Mouse (Mus musculus) embryo, embryonic 10 days (tissue): ENCODE measurements around the gene Ankrd12.

Source experiments
- DNase-seq: peaks from one replicate; pipeline ENCODE4 v3.0.0-alpha.2; 2015; ENCODE audit warnings: low spot score

Gene Ankrd12

GRCm38 (mm10) chr17:65967751-65968150, 109.1 kb downstream of the Ankrd12 start:
- DNase-seq = no peak

- no peak for DNase-seq
These were observed 114.6 kb downstream of the Ankrd12 start for GRCm38 (mm10) chr17:65962263-65962662.

DNA sequence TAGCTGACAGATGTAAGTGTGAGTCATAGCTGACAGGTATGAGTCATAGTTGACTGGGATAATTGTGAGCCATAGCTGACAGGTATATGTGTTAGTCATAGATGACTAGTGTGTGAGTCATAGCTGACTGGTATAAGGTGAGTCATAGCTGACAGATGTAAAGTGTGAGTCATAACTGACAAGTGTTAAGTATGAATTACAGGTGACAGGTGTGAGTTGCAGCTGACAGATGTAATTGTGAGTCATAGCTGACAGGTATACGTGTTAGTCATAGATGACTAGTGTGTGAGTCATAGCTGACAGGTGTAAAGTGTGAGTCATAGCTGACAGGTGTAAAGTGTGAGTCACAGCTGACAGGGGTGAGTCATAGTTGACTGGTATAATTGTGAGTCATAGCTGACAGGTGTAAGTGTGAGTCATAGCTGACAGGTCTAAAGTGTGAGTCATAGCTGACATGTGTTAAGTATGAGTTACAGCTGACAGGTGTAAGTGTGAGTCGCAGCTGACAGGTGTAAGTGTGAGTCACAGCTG, 115.2 kb downstream of the Ankrd12 start:
- no peak for DNase-seq

DNA sequence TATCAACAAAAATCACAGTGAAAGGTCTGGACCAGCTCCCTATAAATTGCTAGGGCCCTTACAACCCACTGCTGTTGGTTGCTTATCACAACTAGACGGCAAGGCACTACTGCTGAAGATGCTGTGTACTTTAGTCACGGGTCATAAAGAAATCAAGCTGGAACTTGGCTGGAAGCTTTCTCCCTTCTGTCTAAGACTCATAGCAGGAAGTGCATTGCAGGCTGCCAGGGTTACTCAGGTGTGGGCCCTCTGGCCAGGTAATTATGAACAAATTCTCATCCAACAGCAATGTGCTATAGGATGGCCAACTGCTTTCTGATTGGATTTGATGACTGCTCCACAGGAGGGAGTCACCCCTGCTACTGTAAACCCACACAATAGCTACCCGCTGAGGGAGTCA, 117.9 kb downstream of the Ankrd12 start:
- no peak for DNase-seq

DNA sequence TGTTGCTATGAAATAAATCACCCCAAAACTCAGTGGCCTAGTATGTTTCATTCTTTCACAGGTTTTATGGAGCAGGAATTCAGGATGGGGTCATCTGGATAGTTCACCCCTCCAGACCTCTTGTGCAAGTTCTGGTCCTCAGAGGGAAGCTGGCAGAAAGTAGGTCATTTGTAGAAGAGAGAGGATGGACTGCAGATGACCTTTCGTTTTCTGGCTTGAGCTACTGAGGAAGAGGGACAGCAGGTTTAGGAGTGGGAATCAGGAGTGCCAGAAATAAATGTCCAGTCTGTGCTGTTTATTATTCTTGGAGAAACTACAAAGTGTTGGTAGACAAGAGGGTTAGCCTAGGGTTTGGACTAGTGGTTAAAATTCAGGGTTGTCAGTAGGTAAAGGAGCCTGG, 118.5 kb downstream of the Ankrd12 start:
- no peak for DNase-seq

DNA sequence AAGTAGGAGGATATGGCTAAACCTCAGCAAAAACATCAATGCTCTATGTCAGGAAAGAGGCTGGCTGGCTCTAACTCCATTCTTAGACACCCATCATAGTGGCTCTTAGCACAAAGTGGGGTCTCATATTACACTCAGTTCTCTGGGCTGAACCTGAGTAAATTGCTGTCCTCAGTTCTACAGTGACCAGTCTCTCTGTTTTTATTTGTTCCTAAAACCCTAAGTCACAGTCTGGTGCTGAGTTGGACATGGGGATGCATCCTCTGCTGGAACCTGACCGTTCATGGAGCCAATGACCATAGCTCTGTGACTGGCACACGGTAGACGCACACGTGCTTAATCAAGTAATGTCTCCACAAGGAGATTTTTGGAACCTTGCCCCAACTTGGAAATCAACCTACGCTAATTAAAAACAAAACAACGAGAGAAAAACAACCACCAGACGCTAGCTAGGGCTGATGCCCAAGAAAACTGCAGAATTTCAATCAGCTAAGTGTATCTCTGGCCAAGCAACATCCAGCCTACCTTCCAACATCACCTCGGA, 119.0 kb downstream of the Ankrd12 start:
- no peak for DNase-seq

DNA sequence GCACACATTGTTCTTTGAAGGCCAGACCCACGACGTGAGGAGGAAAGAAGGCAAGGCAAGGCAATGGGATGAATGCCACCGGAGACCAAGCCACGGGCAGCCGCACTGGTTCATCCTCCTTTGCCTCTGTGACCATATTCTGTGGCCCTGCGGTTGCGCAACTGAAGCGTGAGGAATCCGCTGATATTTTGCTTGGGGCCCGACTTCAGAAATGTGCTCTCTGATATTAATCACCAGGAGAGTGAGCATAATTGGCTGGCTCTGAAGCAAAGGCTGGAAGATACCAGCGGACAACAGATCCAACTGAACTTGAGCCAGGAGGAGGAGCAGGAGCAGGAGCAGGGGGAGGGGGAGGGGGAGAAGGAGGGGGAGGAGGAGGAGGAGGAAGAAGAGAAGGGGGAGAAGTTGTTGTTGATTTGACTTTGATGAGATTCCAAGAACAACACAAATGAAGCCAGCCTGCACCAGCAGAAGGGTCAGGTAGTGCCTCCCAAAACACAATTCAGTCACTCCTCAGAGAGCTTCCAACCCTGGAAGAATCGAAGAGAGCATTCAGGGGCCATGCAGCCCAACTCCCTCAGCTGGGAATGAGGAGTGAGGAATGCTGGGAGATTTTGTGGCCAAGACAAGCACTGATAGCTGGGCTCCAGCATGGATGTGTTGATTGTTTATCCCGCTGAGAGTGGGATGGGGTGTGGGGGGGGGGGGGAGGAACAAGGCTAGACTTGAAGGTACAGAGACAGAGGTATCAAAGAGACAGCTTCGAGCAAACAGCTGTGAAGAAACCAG, 119.7 kb downstream of the Ankrd12 start:
- no peak for DNase-seq

GRCm38 (mm10) chr17:65956140-65956539, 120.7 kb downstream of the Ankrd12 start:
- no peak for DNase-seq

DNA sequence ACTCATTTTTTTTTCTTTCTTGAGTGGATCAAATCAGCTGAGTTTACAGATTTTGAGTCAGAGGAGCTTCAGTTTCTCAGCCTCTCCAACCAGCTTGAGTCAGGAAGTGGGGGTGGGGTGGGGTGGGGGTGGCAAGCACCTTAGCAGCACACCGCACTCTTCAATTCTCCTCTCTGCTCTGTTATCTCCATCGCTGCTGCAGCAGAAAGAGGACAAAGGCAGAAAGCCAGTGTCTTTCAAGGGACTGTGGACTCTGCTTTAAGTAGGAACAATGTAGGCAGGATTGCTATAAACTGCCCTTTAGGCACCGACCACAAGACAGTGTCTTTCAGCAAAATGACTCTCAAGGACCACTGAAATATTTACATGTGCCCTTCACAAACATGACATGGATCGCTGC, 122.9 kb downstream of the Ankrd12 start:
- no peak for DNase-seq

DNA sequence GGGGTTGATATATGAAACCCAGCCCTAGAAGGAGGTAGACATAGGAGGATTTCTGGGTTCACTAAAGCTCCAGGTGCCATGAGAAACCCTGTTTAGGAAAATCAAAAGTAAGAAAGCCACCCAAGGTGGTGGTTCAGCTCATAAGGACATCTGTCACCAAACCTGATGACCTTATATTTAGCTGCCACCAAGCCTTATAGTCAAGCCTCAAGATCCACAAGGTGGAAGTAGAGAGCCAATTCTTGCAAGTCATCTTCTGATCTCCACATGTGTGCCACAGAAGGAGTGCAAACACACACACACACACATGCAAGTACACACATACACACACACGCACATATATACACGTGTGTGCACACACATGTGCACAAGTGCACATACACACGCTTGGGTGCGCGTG, 124.8 kb downstream of the Ankrd12 start:
- peak; percentile 59 for DNase-seq

GRCm38 (mm10) chr17:65950622-65951404, 126.1 kb downstream of the Ankrd12 start, which contains the start of gene Twsg1:
TSS of gene Twsg1 (minus strand) at chr17:65951226.
- DNase-seq = peak; percentile 88

DNA sequence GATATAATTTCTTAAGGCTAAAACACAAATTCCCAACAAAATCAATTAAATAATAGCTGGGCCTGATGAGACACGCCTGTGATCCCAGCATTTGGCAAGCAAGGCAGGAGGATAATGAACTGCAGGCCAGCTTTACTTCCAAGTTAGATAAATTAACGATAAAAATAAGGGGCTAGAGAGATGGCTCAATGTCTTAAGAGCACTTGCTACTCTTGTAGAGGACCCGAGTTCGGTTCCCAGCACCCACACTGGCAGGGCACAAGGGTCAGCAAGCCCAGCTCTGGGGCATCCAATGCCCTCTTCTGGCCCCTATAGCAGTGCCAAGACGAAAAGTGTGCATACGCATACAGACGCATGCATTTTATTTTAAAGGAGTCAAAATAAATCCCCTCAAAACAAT, 126.7 kb downstream of the Ankrd12 start:
- DNase-seq = no peak

- no peak for DNase-seq
These were observed 129.6 kb downstream of the Ankrd12 start for GRCm38 (mm10) chr17:65947307-65947706.

DNA sequence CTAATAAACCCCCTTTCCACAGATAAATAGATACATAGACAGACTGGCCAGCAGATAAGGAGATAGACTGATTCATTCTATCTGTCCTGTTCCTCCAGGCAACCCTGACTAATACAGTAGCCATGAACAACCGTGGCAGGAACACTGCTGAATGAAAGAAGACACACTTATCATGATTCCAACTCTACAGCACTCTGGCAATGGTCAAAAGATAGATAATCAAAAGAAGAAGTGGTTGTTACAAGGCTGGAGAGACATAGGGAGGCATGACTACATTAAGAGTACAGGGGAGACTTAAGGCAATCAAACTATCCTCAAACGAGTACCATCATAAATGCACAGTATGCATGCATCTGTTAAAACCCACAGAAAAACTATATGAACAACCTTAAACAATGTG, 131.5 kb downstream of the Ankrd12 start:
- no peak for DNase-seq

GRCm38 (mm10) chr17:65942394-65942793, 134.5 kb downstream of the Ankrd12 start:
- DNase-seq = no peak

DNA sequence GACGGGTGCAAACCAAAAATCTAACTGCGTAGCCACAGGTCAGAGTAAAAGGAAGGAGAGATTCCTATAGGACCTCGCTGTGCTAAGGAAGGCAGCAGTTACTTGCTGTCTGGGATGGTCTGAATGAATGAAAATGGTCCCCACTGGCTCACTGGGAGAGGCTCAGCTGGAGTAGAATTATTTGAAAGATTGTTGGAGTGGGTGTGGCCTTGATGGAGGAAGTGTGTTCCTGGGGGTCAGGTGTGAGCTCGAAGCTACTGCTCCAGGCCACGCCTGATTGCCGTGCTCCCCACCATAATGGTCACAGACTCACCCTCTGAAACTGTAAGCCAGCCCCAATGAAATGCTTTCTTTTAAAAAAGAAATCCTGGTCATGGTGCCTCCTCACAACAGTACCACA, 135.6 kb downstream of the Ankrd12 start:
- no peak for DNase-seq

DNA sequence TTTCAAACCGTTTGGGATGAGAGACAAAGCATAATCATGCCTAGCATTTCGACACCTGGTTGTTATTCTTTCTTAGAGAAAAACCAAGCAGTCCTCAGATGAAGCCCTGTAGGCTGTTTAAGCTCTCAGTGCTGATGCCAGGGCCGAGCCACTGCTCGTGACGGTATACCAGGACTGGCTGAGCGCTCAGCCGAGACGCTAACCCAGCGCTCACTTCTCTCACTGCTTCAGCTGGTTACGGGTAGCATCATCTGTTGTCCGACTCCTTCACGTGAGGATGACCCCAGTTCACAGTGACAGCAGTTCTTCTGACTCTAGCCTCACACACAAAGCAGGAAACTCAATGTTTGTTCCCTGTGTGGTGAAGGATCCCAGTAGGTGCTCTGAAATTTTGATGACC, 136.7 kb downstream of the Ankrd12 start:
- no peak for DNase-seq

- DNase-seq = no peak
These were observed 137.3 kb downstream of the Ankrd12 start for GRCm38 (mm10) chr17:65939461-65940192.

GRCm38 (mm10) chr17:65937671-65938070, 139.2 kb downstream of the Ankrd12 start:
- DNase-seq = no peak

- no peak for DNase-seq
These were observed 143.1 kb downstream of the Ankrd12 start for GRCm38 (mm10) chr17:65933741-65934140.

- DNase-seq = peak; percentile 48
These were observed 145.4 kb downstream of the Ankrd12 start for GRCm38 (mm10) chr17:65931525-65931924.

- DNase-seq = no peak
These were observed 145.9 kb downstream of the Ankrd12 start for GRCm38 (mm10) chr17:65930960-65931359.
